Mouse (Mus musculus) CH12.LX (cell line): ENCODE data around the gene Rab11fip3. TPM values are rescaled to one million over a fixed set of nuclear protein-coding genes. Genes with fewer than 3 reads are reported as not detected.

Experiments
- DNase-seq: peaks from one replicate; pipeline ENCODE4 v3.0.0-alpha.2; 2013; ENCODE audit errors: extremely low read depth
- H3K27ac ChIP-seq: 2 replicates; pipeline ENCODE4 v1.5.1; 2012; ENCODE audit warnings: low read depth, mild to moderate bottlenecking, control low read depth, moderate library complexity; ENCODE audit not compliant: insufficient read depth
- H3K27me3 ChIP-seq: replicated peaks from 2 replicates; pipeline ENCODE3; 2012; ENCODE audit warnings: inconsistent platforms
- H3K36me3 ChIP-seq, 2 experiments: replicated peaks in 1 of 2; 2 replicates each; pipeline versions ENCODE3 to v1.6.1; 2012; ENCODE audit warnings: inconsistent platforms in 1 of 2, low read length in 1 of 2, mild to moderate bottlenecking in 1 of 2, mixed read lengths in 1 of 2, moderate library complexity in 1 of 2; ENCODE audit not compliant: control insufficient read depth in 1 of 2, insufficient read depth in 1 of 2
- H3K4me1 ChIP-seq, 2 experiments: 2 replicates each; pipeline ENCODE4 v1.6.1; 2012; ENCODE audit warnings: inconsistent platforms in 1 of 2, moderate library complexity in 1 of 2; ENCODE audit not compliant: insufficient read depth in 2 of 2, control insufficient read depth in 1 of 2
- H3K4me2 ChIP-seq: 2 replicates; pipeline ENCODE4 v1.6.1; 2012; ENCODE audit warnings: low read depth, mild to moderate bottlenecking, control low read depth; ENCODE audit not compliant: poor library complexity, insufficient read depth, severe bottlenecking
- H3K4me3 ChIP-seq, 3 experiments: fragments of 150-350 bp in 1 of 3; sonication (generic) in 1 of 3; replicated peaks in 1 of 3; 2 replicates each; pipeline versions ENCODE3 to v1.5.1; 2011 to 2012; ENCODE audit warnings: low read depth in 2 of 3, low read length in 2 of 3, mild to moderate bottlenecking in 2 of 3, moderate library complexity in 2 of 3, control low read depth in 1 of 3, improper control_type of control experiment in 1 of 3, inconsistent platforms in 1 of 3, mixed read lengths in 1 of 3; ENCODE audit not compliant: poor library complexity in 1 of 3
- H3K79me2 ChIP-seq: replicated peaks from 2 replicates; pipeline ENCODE4 v1.6.1; 2012; ENCODE audit warnings: mild to moderate bottlenecking, moderate library complexity; ENCODE audit not compliant: control insufficient read depth, poor library complexity, insufficient read depth, severe bottlenecking; ENCODE audit errors: extremely low read depth
- H3K9ac ChIP-seq: 2 replicates; pipeline ENCODE4 v1.6.1; 2012; ENCODE audit warnings: low read depth, mild to moderate bottlenecking, control low read depth, moderate library complexity; ENCODE audit not compliant: insufficient read depth
- H3K9me3 ChIP-seq: replicated peaks from 2 replicates; pipeline ENCODE3; 2012; ENCODE audit warnings: low read length, inconsistent platforms, mixed read lengths
- ETS1 ChIP-seq: conservative IDR thresholded peaks from 2 replicates; pipeline ENCODE4 v1.6.1; 2012; ENCODE audit warnings: low read depth, mild to moderate bottlenecking, inconsistent platforms, low read length, improper control_type of control experiment, moderate library complexity
- GABPA ChIP-seq: IDR thresholded peaks from 2 replicates; pipeline ENCODE4 v1.6.1; 2012; ENCODE audit warnings: low read depth, low read length, improper control_type of control experiment, inconsistent platforms; ENCODE audit not compliant: insufficient replicate concordance
- IRF4 ChIP-seq: IDR thresholded peaks from 2 replicates; pipeline ENCODE4 v1.6.1; 2014; ENCODE audit warnings: low read depth, mild to moderate bottlenecking, inconsistent platforms, low read length, improper control_type of control experiment
- JUN ChIP-seq: IDR thresholded peaks from 2 replicates; pipeline ENCODE4 v1.6.1; 2011; ENCODE audit warnings: low read depth, mild to moderate bottlenecking, low read length, improper control_type of control experiment, moderate library complexity; ENCODE audit not compliant: insufficient read depth
- NRF1 ChIP-seq: IDR thresholded peaks from 2 replicates; pipeline ENCODE4 v1.6.1; 2014; ENCODE audit warnings: low read depth, mild to moderate bottlenecking, inconsistent platforms, low read length, improper control_type of control experiment, moderate library complexity
- USF1 ChIP-seq: IDR thresholded peaks from 2 replicates; pipeline ENCODE4 v1.6.1; 2014; ENCODE audit warnings: low read depth, mild to moderate bottlenecking, inconsistent platforms, low read length, improper control_type of control experiment
- ZMIZ1 ChIP-seq: IDR thresholded peaks from 2 replicates; pipeline ENCODE4 v1.6.1; 2012; ENCODE audit warnings: low read depth, mild to moderate bottlenecking, inconsistent platforms, low read length, improper control_type of control experiment
- dilution Hi-C: fragments of 300-500 bp; cut with MboI; formaldehyde crosslinking; loops from 2 replicates; pipeline ENCODE4 v1.14.3; 2020; ENCODE audit warnings: low sequenced_read_pairs; ENCODE audit not compliant: extremely low pct_unique_long_range_greater_than_20kb, extremely low pct_ligation_motif_present
- in situ Hi-C: fragments of 300-500 bp; cut with MboI; formaldehyde crosslinking; loops from 3 replicates; pipeline ENCODE4 v1.14.3; 2019; ENCODE audit warnings: low sequenced_read_pairs, low pct_ligation_motif_present, low pct_unique_long_range_greater_than_20kb, mixed read lengths
- polyA plus RNA-seq: library from polyadenylated mRNA; unstranded; fragments of >175 nt; gene quantifications from 2 replicates; pipeline ENCODE4 v1.2.1, GENCODE M21; 2012; ENCODE audit warnings: low read depth; ENCODE audit not compliant: insufficient read length
- total RNA-seq, 2 experiments: library from RNA; depleted of rRNA; stranded (reverse); fragments of 300-350 nt in 1 of 2; fragments of >200 nt in 1 of 2; gene quantifications; 2 replicates each; pipeline ENCODE4 v1.2.3; 2012 to 2014

Gene Rab11fip3
- total and polyA plus RNA-seq, 3 experiments: 3.5 to 7.6 (median 4.6) TPM

DNA sequence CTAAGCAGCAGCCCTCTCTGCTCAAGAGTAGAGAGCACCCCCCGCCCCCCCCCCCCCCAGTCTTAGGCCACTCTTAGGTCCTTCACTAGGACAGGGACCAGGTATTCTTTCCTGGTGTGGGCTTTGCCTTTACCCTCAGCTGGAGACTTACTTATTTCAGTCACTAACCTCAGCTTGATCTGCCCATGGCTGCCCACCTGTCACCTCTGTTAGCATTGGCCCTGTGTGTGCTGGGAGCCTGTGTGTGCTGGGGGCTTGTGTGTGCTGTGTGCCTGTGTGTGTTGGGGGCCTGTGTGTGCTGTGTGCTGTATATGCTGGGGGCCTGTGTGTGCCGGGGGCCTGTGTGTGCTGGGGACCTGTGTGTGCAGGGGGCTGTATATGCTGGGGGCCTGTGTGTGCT, 114.7 kb downstream of the Rab11fip3 start:
- no peak for TF ChIP-seq ZMIZ1
- no peak for TF ChIP-seq JUN
- TF ChIP-seq GABPA: no peak
- no peak for TF ChIP-seq ETS1
- TF ChIP-seq NRF1: no peak
- no peak for TF ChIP-seq USF1
- TF ChIP-seq, all 38 proteins: peak for 0

DNA sequence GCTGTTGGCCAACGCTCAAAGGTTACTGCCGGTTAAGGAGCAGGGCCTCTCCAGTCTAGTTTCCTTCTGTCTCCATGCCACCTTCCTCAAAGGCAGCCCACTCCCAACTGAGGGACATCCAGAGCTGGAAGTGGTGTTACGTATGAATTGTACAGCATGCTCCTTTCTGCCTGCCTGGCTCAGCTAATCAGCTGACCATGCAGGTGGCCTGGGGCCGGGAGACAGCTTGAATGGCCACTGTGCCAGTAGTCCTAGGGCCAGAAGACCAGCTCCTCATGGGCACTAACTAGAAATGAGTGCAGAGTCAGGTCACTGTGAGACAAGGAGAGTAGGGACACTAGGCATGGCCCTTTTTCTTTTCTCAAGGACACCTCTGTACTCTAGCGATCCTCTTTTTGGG, 116.2 kb downstream of the Rab11fip3 start:
- no peak for TF ChIP-seq ETS1
- Histone ChIP-seq H3K27me3 (peaks cover 45% of the 10 kb centered on the region), H3K79me2 (no peaks in the 10 kb centered on the region), H3K4me2 (no peak overlapping the region), H3K36me3 (peaks cover 3 to 16% of the 10 kb centered on the region in 2 experiments), H3K27ac (no peak overlapping the region), H3K9me3 (no peaks in the 10 kb centered on the region), H3K4me3 (no peak overlapping the region), H3K4me1 (peaks cover 2 to 3% of the 10 kb centered on the region in 2 experiments; a peak in 1 of 4 replicates), H3K9ac (no peak overlapping the region)
- in situ Hi-C loops (no loop called here), dilution Hi-C loops (no loop called here)
- DNase-seq: no peak

More for the DNA sequence above, 114.7 kb downstream of the Rab11fip3 start:
- Histone ChIP-seq H3K9me3 (no peaks in the 10 kb centered on the region), H3K27me3 (peaks cover 39% of the 10 kb centered on the region), H3K36me3 (peaks cover 7 to 29% of the 10 kb centered on the region in 2 experiments), H3K79me2 (no peaks in the 10 kb centered on the region), H3K4me2 (no peak overlapping the region), H3K4me1 (peaks cover 2 to 3% of the 10 kb centered on the region in 2 experiments; a peak in 1 of 4 replicates), H3K27ac (no peak overlapping the region), H3K4me3 (no peak overlapping the region), H3K9ac (no peak overlapping the region)
- in situ Hi-C loops (no loop called here), dilution Hi-C loops (no loop called here)
- DNase-seq: no peak

DNA sequence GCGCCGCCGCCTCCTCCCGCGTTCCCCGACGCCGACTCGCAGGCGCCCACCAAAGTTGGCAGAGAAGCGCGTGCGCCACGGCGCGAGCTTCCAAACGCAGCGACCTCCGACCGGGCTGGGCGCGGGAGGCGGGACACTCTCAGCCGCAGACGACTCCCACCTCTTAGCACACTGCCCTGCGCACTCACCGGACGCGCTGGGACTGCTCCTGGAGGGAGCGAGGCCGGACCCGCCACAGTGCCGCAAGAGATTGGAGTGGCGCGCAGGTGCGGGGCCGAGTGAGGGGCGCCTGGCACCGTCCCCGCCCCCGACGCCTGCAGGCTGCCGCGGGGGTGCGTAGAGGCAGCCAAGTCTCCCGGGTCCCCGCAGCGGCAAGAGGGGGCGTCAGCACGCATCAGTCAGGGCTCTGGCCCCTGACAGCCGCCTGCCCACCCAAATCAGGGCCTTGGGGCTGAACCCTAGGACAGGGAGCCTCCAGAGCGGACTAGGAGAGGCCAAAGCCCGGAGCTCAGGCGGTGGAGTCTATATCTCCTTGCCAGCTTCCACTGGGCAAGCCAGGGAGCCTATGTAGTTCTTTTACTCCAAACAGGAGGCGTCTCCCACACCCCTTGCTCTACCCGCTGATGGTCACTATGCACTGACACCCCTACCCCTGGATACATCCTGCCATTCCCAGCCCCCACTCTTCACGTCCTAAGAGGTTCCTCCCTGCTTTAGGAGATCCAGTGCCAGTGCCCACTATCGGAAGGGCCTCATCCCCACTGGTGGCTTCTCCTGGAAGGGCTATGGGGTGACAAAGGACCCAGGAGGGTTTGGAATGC, 117.3 kb downstream of the Rab11fip3 start, which contains the start of gene A930017K11Rik:
Gene A930017K11Rik, minus strand, starts transcription at position 763 of the 821 bp plus-strand sequence.
- in situ Hi-C loops (no loop called here), dilution Hi-C loops (no loop called here)
- H3K9ac ChIP-seq: no peak within 1 kb of the TSS
- DNase-seq: no peak
- H3K27ac ChIP-seq: no peak within 1 kb of the TSS
- H3K27me3 ChIP-seq: peaks cover 55% of the 10 kb centered on the region
- H3K9me3 ChIP-seq: no peaks in the 10 kb centered on the region
- no peaks in the 10 kb centered on the region for H3K79me2 ChIP-seq
- peaks cover 0 to 5% of the 10 kb centered on the region in 2 experiments for H3K36me3 ChIP-seq
- peaks cover 2 to 3% of the 10 kb centered on the region in 2 experiments; a peak in 1 of 4 replicates for H3K4me1 ChIP-seq
- no peak for TF ChIP-seq IRF4
- TF ChIP-seq ZMIZ1: no peak
- H3K4me3 ChIP-seq: no peak within 1 kb of the TSS
- no peak within 1 kb of the TSS for H3K4me2 ChIP-seq
